Mouse (Mus musculus) granulocyte monocyte progenitor cell, adult 5-6 weeks (primary cell): Measurements from ENCODE around the gene Mrpl12. TPM values are rescaled to one million over a fixed set of nuclear protein-coding genes. Genes with fewer than 3 reads are reported as not detected.
A peak's percentile ranks its signal among the peaks of the same experiment; 100 is the strongest.

ENCODE experiments used
- ATAC-seq: replicated peaks from 2 replicates; pipeline ENCODE4 v1.8.0; 2016; ENCODE audit warnings: mild to moderate bottlenecking, moderate TSS enrichment, inconsistent platforms; ENCODE audit not compliant: poor library complexity, severe bottlenecking
- total RNA-seq, 2 experiments: library from RNA; stranded (forward) in 1 of 2; stranded (reverse) in 1 of 2; fragments of 200-712, 200-1000 nt in 1 of 2; fragments of >200 nt in 1 of 2; fragmentation: Nextera tagmentation in 1 of 2; gene quantifications; 2 replicates each; pipeline ENCODE4 v1.2.3; 2014 to 2017

Mrpl12 gene
- 113 and 121 TPM in 2 replicates for total RNA-seq (2014; fragmentation: Nextera tagmentation)
- total RNA-seq (2017) = 131 and 159 TPM in 2 replicates

DNA sequence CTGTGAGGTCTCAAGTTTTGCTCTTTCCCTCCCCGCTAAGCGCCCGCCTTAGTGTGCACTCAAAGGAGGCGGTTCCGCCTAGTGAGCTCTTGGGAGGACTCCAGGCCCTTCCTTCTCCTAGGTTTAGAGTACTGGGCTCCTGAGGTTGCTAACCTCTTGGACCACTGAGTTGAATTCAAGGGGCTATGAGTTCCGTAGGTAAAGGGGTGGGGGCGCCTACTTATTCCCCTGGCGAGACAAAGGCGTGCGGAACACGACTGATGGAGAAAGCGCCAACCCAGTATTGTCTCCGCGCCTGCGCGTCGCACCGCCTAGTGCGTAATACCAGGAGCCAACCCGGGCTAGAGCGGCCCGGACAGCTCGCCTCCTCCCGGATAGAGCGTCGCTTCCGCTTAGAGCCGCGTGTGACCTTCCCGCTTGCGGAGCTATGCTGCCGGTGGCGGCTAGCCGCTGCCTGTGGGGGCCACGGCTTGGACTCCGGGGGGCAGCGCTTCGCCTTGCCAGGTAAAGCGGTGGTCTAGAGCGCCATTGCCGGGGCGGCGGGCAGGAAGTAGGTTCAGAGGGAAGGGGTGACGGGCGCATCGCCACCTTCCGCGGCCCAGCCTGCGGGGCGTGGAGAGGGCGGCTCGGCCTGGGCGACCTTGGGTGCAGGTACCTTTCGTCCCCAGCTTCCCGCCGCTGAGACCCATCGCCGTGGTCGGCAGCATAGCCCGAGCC, at the start of gene Mrpl12:
TSS of gene Mrpl12 (plus strand) at position 349 of the 717 bp plus-strand sequence.
- ATAC-seq = peak; percentile 85

DNA sequence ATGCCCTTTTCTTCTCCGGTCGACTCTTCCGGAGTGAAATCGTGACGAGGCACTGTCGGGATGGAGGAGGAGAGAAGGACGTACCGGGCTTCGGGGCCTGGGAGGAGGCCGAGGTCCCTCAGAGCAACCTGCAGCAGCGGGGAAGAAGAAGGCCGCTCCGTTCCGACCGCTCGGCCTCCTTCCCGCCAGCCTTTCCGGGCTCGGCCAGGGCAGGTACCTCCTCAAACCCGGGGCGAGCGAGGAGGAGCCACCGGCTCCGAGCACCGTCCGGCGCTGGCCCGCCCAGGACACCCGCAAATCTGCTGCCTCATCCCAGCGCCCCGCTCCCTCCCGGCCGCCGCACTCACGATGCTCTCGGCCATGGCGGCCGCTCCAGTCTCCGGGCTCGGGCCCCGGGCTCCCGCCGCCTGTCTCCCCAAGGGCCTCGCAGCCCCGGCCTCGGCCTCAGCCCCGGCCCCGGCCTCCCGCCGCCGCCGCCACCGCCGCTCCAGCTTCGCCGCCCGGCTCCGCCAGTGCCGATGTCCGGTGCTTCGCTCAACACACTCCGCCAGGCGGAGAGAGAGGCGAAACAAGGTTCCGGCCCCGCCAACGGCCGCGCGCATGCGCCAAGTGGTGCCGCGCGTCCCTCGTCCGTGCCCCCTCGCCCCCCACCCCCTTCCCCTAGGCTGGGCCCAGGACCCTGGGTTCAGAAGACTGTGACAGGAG, 47.1 kb upstream of the Mrpl12 start, which contains the start of gene Nploc4:
TSS of gene Nploc4 (minus strand) at position 557 of the 705 bp plus-strand sequence.
- ATAC-seq = peak; percentile 85

DNA sequence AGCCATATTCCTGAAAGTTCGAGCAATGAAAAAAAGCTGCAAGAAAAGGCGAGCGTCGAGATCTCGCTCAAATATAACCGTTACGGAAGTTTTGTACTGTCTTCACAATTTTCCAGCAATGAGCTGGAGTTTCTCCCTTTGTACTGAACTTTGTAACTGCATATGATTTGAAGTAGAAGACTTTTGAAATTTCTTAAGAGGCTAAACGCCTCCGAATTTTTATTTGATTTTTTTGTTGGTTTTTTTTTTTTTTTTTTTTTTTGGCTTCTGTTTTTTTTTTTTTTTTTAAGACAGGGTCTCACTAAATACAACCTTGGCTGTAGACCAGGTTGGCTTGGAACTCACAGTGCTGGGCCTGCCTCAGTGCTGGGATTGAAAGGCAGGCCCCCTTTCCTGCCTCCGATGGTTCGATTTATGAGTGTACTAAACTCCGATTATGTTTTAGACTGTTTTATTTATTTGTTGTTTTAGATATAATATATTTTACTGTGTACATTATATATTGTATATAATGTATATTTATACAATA, 46.5 kb upstream of the Mrpl12 start:
- ATAC-seq = no peak

DNA sequence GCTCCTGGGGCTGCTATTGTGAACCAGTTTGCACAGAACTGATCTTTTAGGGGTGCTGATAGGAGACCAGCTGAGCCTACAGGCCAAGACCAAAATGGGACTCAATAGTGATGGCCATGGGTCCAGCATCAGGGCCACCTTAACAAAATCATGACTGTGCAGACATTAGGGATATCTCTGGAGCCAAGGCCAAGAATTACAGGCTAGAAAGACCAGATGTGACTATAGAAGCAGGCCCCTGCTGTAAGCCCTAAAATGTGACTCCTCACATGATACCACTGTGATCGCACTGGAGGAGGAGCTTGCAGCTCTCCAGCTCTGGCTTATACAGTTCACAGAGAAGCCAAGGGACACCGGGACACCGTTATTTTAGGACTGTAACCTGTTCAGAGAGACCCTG, 42.1 kb upstream of the Mrpl12 start, which contains the start of gene Tspan10:
TSS of gene Tspan10 (plus strand) at position 301 of the 400 bp plus-strand sequence.
- no peak for ATAC-seq

DNA sequence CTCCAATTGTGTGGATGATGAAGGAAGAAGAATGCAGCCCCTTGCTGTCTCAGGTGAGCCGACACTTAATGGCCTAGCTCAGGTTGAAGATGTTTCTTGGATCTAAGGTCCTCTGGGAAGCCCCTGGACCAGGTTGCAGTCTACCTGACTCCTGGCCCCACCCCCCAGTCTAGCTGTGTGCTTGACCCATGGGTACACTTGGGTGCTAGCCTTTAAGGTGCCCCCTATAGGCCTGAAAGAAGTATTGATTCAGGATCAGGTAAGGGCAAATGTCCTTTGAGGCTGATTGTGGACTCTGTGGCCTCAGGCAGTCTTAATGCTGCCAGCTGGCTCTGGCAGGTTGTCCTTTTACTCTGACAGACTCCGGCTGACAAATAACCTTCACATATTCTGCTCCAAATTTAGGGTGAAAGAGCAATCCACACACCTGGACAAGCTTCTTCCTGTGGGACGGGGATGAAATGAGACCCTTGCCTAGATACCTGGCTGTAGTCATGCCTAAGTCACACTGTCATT, 41.6 kb upstream of the Mrpl12 start:
- ATAC-seq = no peak

DNA sequence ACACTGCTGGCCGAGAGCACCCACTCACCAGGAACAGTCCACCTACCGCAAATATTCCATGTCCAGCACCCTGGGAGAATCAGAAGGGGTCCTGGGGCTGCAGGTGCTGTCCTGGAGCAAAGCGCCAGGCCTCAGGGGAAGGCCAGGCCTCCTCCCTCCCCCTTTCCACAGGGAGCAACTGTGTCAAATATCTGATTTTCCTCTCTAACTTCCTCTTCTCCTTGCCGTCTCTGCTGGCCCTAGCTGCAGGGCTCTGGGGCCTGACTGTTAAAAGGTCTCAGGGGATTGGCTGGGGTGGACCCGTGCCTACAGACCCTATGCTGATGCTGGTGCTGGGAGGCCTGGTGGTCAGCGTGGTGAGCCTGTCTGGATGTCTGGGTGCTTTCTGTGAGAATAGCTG, 40.3 kb upstream of the Mrpl12 start:
- ATAC-seq = peak; percentile 55

DNA sequence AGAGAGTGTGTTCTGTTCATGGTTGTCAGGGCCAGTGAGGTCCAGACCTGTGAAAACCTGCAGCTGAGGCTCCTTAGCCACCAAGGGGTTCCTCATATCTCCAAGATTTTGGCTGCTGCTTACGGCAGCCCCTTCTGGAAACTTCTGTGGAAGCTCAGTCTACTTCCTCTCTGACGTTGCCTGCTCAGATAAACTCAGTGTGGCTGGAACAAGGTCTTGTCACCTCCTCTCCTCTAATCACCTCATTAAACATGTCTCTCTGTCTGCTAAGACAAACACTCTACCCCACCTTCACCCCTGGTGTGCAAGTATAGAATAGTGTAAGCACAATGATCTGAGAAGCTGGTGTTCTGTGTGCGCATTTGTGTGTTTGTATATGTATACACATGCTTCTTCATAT, 38.9 kb upstream of the Mrpl12 start:
- ATAC-seq = no peak

DNA sequence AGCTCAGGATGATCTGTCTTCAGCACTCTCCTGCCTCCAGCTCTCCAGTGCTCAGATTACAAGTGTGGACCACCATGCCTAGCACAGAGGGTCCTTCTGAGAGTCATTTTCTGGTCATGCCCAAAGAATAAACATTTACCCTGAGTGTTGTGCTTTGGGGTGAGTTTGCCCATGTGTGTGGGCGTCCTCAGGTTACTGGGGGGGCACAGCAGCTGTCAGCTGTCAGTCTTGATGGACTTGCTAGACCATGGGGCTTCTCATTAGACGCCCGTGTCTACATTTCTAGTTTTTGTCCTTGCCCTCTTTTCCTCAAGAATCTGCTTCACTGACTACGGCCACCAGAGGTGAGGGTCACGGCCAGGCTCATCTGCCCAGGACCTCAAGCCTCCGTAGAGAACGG, 37.2 kb upstream of the Mrpl12 start:
- no peak for ATAC-seq

DNA sequence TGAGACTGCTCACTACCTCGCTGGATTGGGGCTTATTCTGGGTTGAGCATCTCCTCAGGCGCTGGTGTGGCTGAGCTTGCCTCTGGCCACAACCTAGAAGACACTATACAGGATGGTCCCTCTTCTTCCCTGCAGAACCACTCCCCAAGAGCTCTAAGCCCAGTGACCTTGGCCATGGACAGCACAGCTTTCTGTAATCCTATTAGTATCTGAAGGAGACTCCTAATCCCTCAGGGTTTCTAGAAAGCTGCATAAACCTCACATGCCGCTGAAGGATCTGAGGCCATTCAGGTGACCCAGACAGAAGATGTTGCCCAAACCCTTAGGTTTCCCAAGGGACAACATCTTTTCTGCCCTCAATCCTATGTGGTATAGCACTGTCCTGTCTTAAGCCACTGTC, 32.2 kb upstream of the Mrpl12 start:
- ATAC-seq = no peak

DNA sequence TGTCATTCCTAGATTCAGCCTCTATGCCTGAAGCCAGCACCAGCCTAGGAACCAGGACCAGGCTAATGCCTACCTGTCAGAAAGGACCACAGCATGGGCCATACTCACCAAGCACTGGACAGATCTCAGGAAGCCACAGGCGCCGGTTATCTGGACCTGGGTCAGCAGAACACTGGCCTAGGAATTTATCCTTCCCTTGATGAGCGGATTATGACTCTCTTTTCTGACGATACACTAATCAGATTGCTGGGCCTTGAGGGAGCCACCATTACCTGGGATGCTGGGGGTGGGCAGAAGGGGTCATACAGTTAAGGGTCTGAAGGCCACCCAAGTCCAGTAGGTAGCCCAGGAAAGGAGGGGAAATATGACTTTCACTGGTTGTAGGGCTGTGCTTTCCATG, 31.1 kb upstream of the Mrpl12 start, which contains the start of gene Pde6g:
TSS of gene Pde6g (minus strand) at position 195 of the 400 bp plus-strand sequence.
- ATAC-seq = no peak

DNA sequence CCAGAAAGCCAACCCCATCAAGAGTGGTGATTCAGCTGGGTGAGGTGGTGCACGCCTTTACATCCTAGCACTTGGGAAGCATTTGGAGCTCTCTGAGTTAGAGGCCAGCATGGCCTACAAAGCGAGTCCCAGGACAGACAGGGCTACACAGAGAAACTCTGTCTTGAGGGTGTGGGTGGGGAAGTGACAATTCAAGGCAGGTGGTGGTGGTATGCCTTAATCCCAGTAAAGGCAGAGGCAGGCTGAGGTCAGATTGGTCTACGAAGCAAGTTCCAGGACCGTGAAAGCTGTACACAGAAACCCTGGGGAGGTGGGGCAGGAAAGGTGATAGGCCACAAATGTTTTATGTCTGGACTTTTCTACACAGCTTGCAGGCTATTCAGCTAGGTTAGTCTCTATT, 29.4 kb upstream of the Mrpl12 start:
- ATAC-seq = no peak

DNA sequence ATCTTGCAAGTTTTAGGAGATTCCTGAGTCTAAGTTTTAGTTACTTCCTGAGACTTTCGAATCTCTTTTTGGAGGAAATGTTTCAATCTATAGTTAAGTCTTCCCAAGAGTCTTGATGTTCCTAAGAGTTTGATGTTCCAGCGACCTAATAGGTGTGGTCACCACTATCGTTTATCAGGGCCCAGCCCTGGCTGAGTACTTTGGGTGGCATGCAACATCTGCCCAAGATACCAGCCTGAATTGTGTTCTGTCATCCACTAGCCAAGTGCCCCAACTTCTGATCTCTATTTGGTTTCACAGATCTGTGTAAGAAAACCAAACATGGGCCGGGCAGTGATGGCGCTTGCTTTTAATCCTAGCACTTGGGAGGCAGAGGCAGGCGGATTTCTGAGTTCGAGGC, 29.0 kb upstream of the Mrpl12 start:
- no peak for ATAC-seq

DNA sequence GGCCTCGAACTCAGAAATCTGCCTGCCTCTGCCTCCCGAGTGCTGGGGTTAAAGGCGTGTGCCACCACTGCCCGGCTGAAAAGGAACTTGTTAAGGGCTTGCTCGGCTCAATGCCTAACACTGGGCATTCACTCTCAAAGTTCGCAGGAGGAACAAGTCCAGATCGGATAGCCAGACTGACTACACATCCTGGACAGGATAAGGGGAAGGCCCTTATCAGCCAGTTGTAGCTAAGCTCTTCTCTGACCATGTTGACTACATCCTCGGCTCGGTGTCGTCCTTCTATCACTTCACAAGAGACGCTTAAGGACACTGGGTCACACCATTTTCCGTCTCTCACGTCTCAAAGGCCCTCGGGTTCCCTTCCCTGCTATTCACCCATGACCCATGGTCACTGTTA, 27.0 kb upstream of the Mrpl12 start:
- ATAC-seq = peak; percentile 17

DNA sequence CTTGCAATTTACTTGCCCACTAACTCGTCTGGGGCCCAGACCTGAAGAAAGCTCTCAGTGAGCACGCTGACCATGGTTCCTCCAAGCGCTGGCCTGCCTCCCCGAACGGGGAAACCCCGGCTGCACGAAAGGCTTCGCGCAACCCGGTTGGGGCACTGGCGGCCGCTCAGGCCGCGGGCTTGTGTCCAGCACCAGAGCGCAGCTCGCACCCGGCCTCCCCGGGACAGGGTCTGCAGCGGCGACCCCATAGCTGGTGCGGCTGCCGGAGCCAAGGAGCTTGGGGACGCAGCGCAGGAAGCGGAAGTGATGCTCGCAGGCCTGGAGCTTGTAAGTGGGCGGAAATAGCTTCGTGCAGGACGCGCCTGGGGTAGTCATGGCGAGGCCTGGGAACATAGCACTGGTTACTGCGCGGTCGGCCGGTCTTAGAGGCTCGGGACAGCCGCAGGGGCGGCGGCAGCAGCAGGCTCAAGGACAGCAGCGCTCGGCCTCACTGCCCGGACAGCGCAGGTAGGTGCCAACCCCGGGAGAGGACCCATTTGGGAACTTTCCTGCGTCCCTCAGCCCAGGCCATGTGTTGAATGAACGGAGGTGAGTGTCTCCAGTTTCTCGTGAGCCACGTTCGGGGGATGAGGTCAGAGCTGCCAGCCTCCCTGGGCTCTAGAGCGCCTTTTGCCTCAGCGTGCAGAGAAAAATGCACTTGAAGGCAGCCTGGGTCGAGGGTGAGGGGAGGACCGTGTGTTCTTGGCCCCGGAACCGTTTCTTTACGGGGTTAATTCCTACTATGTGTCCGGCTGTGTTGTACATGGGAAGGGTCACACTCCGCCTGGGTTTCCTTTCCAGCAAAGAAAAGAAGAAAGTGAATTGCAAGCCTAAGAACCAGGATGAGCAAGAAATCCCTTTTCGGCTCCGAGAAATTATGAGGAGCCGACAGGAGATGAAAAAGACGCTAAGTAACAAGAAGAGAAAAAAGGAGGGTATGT, 26.4 kb upstream of the Mrpl12 start, which contains the start of the genes Oxld1 and Ccdc137:
TSS of gene Oxld1 (minus strand) at position 297 of the 980 bp plus-strand sequence.
TSS of gene Ccdc137 (plus strand) at position 344 of the 980 bp plus-strand sequence.
- ATAC-seq = peak; percentile 89

DNA sequence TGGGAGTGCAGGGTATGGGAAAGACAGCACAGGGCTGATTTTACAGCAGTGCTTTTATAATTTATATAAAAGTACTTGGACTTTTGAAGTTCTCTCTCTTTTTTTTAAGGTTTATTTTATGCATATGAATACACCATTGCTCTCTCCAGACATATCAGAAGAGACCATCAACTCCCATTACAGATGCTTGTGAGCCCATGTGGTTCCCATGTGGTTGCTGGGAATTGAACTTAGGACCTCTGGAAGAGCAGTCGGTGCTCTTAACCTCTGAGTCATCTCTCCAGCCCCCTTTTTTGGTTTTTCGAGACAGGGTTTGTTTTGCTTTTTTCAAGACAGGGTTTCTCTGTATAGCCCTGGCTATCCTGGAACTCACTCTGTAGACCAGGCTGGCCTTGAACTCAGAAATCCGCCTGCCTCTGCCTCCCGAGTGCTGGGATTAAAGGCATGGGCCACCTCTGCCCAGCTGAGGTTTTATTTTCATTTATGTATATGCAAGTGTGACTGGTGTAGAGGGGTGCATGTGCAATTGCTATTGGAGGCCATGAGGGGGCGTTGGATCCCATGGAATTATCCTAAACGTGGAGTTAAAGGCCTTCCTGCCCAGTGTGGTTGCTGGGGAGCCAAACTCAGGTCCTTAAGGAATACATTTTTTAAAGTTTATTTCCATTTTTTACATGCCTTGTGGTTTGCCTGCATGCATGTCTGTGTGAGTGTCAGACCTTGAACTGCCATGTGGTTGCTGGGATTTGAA, 25.4 kb upstream of the Mrpl12 start:
- no peak; the same call in 1 of the 2 replicates for ATAC-seq

DNA sequence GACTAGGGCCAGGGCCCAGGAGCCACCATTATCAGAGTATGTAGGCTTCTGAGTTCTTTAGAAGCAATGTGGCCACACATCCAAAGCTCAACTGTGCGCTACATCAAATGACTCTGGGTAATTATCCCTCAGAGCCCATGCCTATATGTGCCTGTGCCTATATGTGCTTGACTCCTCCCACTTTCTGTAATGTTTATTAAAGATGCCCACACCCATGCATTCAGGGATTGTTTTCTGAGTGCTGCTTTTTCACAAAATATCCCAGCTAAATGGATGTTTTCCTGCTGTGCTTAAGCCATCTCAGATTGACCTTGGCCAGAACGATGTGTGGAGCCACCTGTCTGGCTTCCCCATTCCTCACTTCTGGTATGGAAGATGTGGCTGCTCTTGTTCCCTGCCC, 20.9 kb upstream of the Mrpl12 start:
- no peak for ATAC-seq

DNA sequence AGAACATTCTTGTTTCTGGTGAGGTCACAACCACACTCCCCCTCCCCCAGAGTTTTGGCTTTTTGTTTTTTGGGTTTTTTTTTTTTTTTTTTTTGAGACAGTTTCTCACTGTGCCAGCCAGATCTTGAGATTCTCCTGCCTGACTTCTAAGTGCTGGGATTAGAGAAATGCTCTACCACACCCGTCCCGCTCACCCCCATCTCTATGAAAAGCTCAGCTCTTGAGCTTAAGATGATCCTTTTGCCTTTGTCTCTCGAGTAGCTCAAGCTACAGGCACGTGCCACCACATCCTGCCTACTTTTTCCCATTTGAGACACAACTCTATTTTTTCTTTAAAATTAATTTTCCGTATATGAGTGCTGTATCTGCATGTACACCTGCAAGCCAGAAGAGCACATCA, 20.0 kb upstream of the Mrpl12 start:
- ATAC-seq = no peak

DNA sequence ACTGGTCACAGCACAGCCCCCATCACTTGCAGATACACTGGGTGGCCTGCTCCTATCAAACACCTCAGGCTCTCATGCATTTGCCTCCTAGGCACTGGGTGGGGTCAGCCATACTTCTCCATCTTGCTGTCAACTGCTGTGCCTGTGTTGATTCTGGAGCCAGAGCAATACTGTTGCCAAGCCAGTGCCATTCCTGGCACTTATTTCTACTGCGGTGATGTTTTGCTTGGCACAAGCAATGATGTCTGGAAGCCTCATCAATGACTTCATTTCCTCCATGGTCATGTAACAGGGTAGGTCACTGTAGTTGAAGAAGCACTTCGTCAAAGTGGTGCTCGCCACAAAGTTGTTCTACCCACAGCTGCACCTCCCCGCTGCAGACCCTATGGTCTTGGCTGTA, 18.9 kb upstream of the Mrpl12 start:
- ATAC-seq = no peak
